ENCODE assay signal across 9 mouse cellular contexts in the genomic region with DNA sequence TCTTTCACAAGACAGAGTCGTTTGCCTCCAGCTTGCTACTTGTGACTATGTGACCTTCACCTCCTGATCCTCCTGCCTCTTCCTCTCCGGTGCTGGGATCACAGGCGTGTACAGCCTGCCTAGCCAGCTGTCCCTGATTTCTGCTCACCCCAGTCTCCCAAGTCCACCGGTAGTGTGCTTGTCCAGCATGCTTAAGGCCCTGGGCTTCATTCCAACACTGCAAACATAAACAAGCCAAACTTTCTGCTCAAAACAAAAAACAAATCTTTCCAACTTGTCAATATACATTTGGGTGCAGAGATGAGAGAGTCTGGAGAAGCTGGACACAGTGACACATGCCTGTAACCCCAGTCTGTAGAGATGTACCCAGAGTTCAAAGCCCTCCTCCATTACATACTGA. TPM values are rescaled to one million over a fixed set of nuclear protein-coding genes. Genes with fewer than 3 reads are reported as not detected.
DNase-seq lines count a peak whose midpoint lies in the region; ATAC-seq and TF ChIP-seq lines count a peak whose summit lies in the region.
"Had no signal": no experiment of that assay in that cellular context is flagged by ENCODE, and none has a peak within 500 bp of the region (broad histone marks: within the 10 kb centered on the region; RNA-seq: fewer than 3 reads in every experiment).

No protein-coding gene starts in this region.

- 0 out of 2 replicates have a peak overlapping the region, but pooled peaks have one; percentile 1 for H3K4me2 ChIP-seq in forebrain, embryonic 13.5 days
- no peak overlapping the region for H3K4me2 ChIP-seq in forebrain, embryonic 12.5 days
- H3K4me2 ChIP-seq in lung, embryonic 14.5 days, result peak overlapping the region; percentile 88
- H3K4me2 ChIP-seq in embryonic facial prominence, embryonic 15.5 days (replicated peaks), result no peak overlapping the region

- no peak overlapping the region for H3K9ac ChIP-seq in forebrain, embryonic 13.5 days
- no peak overlapping the region for H3K9ac ChIP-seq in forebrain, embryonic 12.5 days
- no peak overlapping the region for H3K9ac ChIP-seq in lung, embryonic 14.5 days
- H3K9ac ChIP-seq in embryonic facial prominence, embryonic 15.5 days, result no peak overlapping the region

- H3K4me3 ChIP-seq in forebrain, embryonic 13.5 days, result no peak overlapping the region
- H3K4me3 ChIP-seq in forebrain, embryonic 12.5 days (replicated peaks), result no peak overlapping the region
- H3K4me3 ChIP-seq in lung, embryonic 14.5 days (ENCODE audit: low read depth, low read length), result no peak overlapping the region
- H3K4me3 ChIP-seq in lung, adult 2 months (replicated peaks; ENCODE audit: extremely low read depth, low read depth, low read length), result no peak overlapping the region
- no peak overlapping the region for H3K4me3 ChIP-seq in embryonic facial prominence, embryonic 15.5 days (replicated peaks)

- no peaks in the 10 kb centered on the region for H3K27me3 ChIP-seq in forebrain, embryonic 13.5 days
- H3K27me3 ChIP-seq in forebrain, embryonic 12.5 days, result peaks cover 9% of the 10 kb centered on the region
- H3K27me3 ChIP-seq in lung, embryonic 14.5 days (ENCODE audit: insufficient read depth, low read length), result no peaks in the 10 kb centered on the region
- H3K27me3 ChIP-seq in embryonic facial prominence, embryonic 15.5 days, result no peaks in the 10 kb centered on the region

- H3K4me1 ChIP-seq in forebrain, embryonic 13.5 days, result peaks cover 32% of the 10 kb centered on the region
- peaks cover 17% of the 10 kb centered on the region; the same call in 1 of the 2 replicates for H3K4me1 ChIP-seq in forebrain, embryonic 12.5 days
- peaks cover 25% of the 10 kb centered on the region for H3K4me1 ChIP-seq in lung, embryonic 14.5 days (ENCODE audit: insufficient read depth)
- H3K4me1 ChIP-seq in lung, adult 2 months (ENCODE audit: control insufficient read depth, insufficient read depth, low read length), result peaks cover 15% of the 10 kb centered on the region
- peaks cover 47% of the 10 kb centered on the region for H3K4me1 ChIP-seq in embryonic facial prominence, embryonic 15.5 days

- DNase-seq in lung, embryonic 14.5 days, result peak; percentile 87
- DNase-seq in lung, adult 2 months, result no peak
- peak; percentile 65 for DNase-seq in lung, postnatal 10 days
- no peak for DNase-seq in thymus, adult 18-20 months
- DNase-seq in right cerebral cortex, postnatal 25 days, result no peak

- ATAC-seq in forebrain, embryonic 13.5 days, result no peak
- ATAC-seq in forebrain, embryonic 12.5 days (ENCODE audit: low FRiP score), result no peak
- peak; percentile 45; the same call in 1 of the 2 replicates for ATAC-seq in lung, embryonic 14.5 days (ENCODE audit: insufficient read depth)
- ATAC-seq in embryonic facial prominence, embryonic 15.5 days (ENCODE audit: insufficient number of reproducible peaks, low FRiP score, low TSS enrichment, low read depth), result no peak
- ATAC-seq: hindbrain, postnatal 0 days had no signal

- no peaks in the 10 kb centered on the region for H3K9me3 ChIP-seq in forebrain, embryonic 13.5 days (replicated peaks)
- H3K9me3 ChIP-seq in forebrain, embryonic 12.5 days, result no peaks in the 10 kb centered on the region
- H3K9me3 ChIP-seq in lung, embryonic 14.5 days (ENCODE audit: low read depth, low read length), result no peaks in the 10 kb centered on the region
- H3K9me3 ChIP-seq in embryonic facial prominence, embryonic 15.5 days (replicated peaks), result no peaks in the 10 kb centered on the region

- H3K27ac ChIP-seq in forebrain, embryonic 13.5 days, result no peak overlapping the region
- no peak overlapping the region for H3K27ac ChIP-seq in forebrain, embryonic 12.5 days
- H3K27ac ChIP-seq in lung, embryonic 14.5 days (ENCODE audit: low read depth), result peak overlapping the region; percentile 58
- H3K27ac ChIP-seq in embryonic facial prominence, embryonic 15.5 days (replicated peaks), result 0 out of 2 replicates have a peak overlapping the region, but pooled peaks have one; percentile 74

- H3K36me3 ChIP-seq in forebrain, embryonic 13.5 days (ENCODE audit: poor library complexity, severe bottlenecking), result peaks cover 16% of the 10 kb centered on the region; the same call in 1 of the 2 replicates
- H3K36me3 ChIP-seq in forebrain, embryonic 12.5 days (replicated peaks), result peaks cover 7% of the 10 kb centered on the region
- H3K36me3 ChIP-seq in lung, embryonic 14.5 days (ENCODE audit: insufficient read depth), result no peaks in the 10 kb centered on the region
- no peaks in the 10 kb centered on the region; the same call in 1 of the 2 replicates for H3K36me3 ChIP-seq in embryonic facial prominence, embryonic 15.5 days

- TF ChIP-seq CTCF in lung, embryonic 14.5 days (IDR thresholded peaks at IDR 0.05; ENCODE audit: low read depth), result no peak
- no peak for TF ChIP-seq CTCF in lung, adult 2 months (IDR thresholded peaks at IDR 0.05; ENCODE audit: insufficient read depth, low read length)

- WGBS in forebrain, embryonic 13.5 days, result 70% methylated on average over 4 of the region's 4 CpGs
- WGBS in forebrain, embryonic 12.5 days, result 59% methylated on average over 4 of the region's 4 CpGs
- WGBS in lung, embryonic 14.5 days, result 21% methylated on average over 4 of the region's 4 CpGs
- WGBS in lung, adult 2 months, result 18% methylated on average over 4 of the region's 4 CpGs
- 27% methylated on average over 4 of the region's 4 CpGs for WGBS in embryonic facial prominence, embryonic 15.5 days

- TF ChIP-seq POLR2A in lung, adult 2 months (IDR thresholded peaks at IDR 0.05; ENCODE audit: borderline replicate concordance, extremely low read depth, low read depth, low read length), result no peak

RNA-seq across cellular contexts. Expression of gene Sh3bp5, which starts 3.5 kb away (rescaled TPM):
- polyA plus RNA-seq in forebrain, embryonic 13.5 days (2015; fragmentation: Nextera tagmentation; extraction: Ambion mirVana), result 66.9 and 75.0 TPM in 2 replicates
- polyA plus RNA-seq in forebrain, embryonic 12.5 days (2016; fragmentation: Nextera tagmentation; extraction: Ambion mirVana), result 37.7 and 39.1 TPM in 2 replicates
- polyA plus RNA-seq in lung, embryonic 14.5 days (2014; fragmentation: Nextera tagmentation; extraction: Ambion mirVana), result 12.8 and 14.8 TPM in 2 replicates
- polyA plus RNA-seq in lung, adult 2 months (2012; rRNA removed), result 40.9 and 50.1 TPM in 2 replicates
- 29.1 and 30.4 TPM in 2 replicates for polyA plus RNA-seq in embryonic facial prominence, embryonic 15.5 days (2015; fragmentation: Nextera tagmentation; extraction: Ambion mirVana)

Comparison
In these comparisons a context has a peak if more than half of its experiments do, and no peak if none do; other contexts are left out.
1. H3K4me2 ChIP-seq: peak in forebrain, embryonic 13.5 days (single experiment) and lung, embryonic 14.5 days (single experiment); none in forebrain, embryonic 12.5 days (single experiment) and embryonic facial prominence, embryonic 15.5 days (single experiment).
2. DNase-seq: peak in lung, embryonic 14.5 days (single experiment) and lung, postnatal 10 days (single experiment); none in lung, adult 2 months (single experiment), thymus, adult 18-20 months (0 of 2) and right cerebral cortex, postnatal 25 days (single experiment).
3. H3K27ac ChIP-seq: peak in lung, embryonic 14.5 days (single experiment) and embryonic facial prominence, embryonic 15.5 days (single experiment); none in forebrain, embryonic 13.5 days (single experiment) and forebrain, embryonic 12.5 days (single experiment).